Mouse (Mus musculus) thymus, postnatal 36 days (tissue): ENCODE measurements around the gene Npl.
A peak's percentile ranks its signal among the peaks of the same experiment; 100 is the strongest.

Experiments
- DNase-seq, 2 experiments: peaks; one replicate each; pipeline ENCODE4 v3.0.0; 2022; ENCODE audit warnings: mixed read lengths in 2 of 2

The Npl gene

DNA sequence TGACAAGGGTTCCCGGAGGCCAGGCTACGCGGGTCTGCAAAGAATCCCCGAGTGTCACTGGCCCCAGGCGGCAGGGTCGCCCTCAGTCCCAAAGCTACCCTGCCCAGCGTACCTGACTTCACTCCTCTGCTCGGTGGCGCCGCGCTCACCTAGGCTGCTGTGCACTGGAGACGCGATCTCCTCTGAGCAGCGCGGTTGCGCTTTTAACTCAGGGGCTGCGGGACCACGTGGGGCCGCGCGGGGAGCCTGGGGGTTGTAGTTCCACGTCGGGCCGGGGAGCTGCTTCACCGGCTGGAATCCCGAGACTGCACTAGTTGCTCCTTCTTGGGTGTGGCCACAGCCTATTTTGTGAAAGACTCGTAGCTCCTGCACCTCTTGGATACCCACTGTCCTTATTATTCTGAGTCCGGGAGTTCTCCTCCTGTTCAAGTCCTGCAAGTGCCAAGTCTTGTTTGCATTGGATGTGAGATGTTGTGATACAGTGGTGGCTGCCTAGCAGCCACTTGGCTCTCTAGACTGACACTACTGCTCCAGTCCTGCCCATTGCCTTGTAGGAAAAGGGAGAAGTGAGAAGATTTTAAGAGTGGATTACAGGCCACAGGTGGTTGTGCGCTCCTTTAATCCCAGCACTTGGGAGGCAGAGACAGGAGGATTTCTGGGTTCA lies at the start of gene Npl:
Gene Npl, minus strand, starts transcription at position 510 of the 664 bp plus-strand sequence.
- peak; percentile 71 to 79 for DNase-seq

DNA sequence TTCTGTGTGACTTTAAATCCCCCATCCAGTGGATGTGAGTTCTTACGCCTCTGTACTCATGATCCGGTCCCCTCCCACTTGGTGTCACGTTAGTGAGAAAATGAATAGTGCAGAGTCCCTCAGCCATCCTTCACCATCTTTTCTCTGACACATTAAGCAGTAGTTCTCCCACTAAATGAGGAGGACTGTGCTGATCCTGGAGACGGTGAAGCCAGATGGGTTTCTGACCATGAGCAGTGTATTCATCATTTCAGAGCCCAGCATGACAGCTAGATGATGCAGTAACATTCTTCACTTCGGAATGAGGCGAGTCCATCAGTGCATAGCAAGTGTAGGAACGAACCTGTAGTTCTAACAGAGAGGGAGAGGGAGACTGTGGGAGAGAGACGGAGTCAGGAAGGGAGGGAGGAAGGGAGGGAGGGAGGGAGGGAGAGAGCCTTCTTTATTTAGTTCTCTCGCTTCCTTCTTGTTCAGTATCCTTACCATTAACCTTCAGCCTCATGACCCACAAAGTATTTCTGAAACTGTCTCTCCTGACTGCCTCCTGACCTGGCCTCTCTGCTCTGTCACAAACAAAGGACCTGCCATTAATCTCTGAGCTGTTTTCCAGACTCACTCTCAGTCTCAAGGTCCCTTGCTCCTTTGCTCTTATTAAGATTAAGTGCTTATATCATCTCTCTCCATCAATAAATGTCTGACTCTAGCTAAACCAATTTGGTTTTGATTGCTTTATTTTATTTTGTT lies 49.6 kb upstream of the Npl start:
- no peak for DNase-seq

GRCm38 (mm10) chr1:153598773-153599172 lies 48.9 kb upstream of the Npl start:
- DNase-seq, result no peak

DNA sequence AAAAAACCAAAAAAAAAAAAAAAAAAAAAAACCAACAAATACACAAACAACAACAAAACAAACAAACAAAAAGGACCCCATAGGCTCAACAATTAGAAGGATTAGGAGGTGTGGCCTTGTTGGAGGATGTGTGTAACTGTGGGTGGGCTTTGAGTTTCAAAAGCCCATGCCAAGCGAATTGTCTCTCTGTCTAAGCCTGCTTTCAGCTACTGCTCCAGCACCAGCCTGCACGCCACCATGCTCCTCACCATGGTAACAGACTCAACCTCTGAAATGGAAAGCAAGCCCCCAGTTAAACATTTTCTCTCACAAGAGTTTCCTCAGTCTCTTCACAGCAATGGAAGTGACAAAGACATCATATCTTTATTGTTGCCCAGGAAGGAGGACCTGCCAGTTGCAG lies 43.8 kb upstream of the Npl start:
- no peak for DNase-seq

DNA sequence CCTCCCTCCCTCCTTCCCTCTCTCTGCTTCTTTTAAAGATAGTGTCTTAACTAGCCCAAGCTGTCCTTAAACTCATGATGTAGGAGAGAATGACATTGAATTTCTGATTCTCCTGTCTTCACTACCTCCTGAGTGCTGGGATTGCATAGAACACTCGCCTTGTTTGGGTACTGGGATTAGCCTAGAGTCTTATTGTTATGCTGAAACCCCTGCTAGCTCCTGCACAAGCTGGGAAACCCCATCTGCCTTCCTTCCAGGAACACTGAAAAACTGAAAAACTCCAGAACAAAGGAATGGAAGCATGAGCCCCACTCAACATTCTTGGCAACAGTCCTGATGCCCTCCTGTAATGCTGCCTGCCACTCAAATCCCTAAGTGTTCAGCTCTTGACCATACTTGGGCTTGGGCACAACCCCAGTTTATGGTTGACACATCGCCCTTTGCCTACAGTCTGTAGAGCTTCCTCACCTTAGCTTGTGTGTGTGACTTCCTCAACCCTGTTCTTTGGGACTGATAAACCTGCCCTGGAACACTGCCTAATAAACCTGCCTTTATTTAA lies 40.4 kb upstream of the Npl start:
- no peak for DNase-seq

DNA sequence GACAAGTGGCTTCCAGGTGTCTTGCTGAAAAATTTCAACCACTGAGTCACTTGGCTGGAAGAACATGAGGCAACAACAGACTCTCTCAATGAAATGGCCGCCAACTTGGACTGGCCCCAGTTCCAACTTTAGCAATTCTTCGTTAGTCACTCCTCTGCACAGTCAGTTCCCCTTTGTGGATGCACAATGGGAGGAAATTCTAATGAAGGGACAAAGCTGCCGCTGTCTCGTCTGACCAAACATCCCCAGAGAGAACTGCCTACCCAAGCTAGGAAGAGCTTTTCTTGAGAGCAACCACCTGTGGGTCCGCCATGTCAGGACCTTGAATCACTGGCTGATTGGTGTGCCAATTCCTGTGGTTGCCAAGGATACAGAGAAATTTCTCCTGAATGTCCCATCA lies 38.1 kb upstream of the Npl start:
- DNase-seq, result no peak

DNA sequence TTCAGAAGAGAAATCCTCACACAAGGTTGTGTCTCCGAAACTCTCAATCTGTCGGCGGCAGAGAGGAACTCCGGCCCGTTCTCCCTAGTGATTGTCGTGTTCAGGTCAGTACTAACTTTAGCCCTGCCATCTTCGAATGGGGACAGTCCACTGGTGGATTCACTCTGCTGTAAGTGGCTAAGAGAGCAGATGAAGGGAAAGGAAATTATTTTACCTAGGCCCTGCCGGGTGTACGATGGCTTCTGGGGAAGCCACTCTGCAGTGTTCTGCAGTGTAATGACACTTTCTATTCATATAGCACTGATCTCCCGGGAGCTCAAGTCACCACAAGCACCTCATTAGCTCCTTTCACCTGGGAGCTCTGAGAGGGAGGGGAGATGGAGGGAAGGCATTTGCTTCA lies 37.0 kb upstream of the Npl start:
- no peak for DNase-seq

DNA sequence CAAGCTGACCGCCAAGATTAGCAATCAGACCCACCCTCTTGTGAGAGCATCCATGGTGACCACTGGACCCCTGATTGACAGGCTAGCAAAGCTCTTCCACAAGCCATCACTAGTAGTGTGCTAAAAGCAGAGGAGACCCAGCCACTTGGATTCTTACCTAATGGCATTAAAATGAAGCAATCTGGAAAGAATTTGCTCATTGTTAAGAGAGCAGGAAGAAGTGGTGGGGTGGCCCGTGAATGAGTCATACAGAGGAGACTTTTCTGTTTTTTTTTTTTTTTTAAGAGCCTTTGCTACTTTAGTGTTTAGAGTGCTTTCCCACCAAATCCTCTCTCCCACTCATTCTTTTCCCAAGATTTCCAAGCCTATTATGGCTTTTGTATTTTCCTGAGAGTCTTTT lies 35.9 kb upstream of the Npl start:
- DNase-seq, result no peak

- no peak for DNase-seq
Observed at GRCm38 (mm10) chr1:153583189-153583588, 33.3 kb upstream of the Npl start.

GRCm38 (mm10) chr1:153574730-153575129 lies 24.9 kb upstream of the Npl start:
- no peak for DNase-seq

- DNase-seq, result no peak
Observed at GRCm38 (mm10) chr1:153572271-153573043, 22.6 kb upstream of the Npl start.

- DNase-seq, result no peak
Observed at GRCm38 (mm10) chr1:153565701-153566100, 15.9 kb upstream of the Npl start.

GRCm38 (mm10) chr1:153564701-153565100 lies 14.9 kb upstream of the Npl start:
- DNase-seq, result no peak

DNA sequence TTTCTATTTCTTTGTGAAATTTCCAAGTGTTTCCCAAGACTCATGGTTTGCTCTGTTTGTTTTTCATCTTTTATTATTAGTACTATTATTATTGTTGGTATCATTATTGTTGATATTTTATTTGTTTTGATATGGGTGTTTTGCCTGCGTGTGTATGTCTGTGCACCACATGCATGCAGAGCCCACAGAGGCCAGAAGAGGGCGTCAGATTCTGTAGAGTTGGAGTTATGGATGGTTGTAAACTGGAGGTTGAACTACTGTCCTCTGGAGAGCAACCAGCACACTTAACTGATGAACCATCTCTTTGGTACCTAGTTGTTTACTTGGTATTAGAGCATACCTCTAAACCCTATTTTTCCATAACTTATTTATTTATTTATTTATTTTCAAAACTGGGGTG lies 13.8 kb upstream of the Npl start:
- no peak for DNase-seq

DNA sequence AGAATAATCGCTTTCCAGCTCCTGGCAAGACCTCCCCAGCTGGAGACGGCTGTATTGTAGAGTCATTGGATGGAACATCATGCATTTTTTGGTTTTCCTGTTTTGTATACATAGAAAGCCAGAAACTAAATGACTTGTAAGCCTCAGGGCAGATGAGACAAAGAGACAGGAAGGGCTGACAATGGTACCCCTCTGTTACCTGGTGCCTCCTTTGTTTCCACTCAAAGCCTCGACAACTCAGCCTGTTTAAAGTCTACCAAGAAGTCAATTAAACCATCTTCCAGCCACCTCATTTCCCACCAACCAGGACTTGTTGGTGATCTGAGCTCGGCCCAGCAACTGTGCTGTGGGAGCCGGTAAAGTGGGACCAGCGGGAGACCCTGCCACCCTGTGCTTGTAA lies 11.0 kb upstream of the Npl start:
- no peak for DNase-seq

DNA sequence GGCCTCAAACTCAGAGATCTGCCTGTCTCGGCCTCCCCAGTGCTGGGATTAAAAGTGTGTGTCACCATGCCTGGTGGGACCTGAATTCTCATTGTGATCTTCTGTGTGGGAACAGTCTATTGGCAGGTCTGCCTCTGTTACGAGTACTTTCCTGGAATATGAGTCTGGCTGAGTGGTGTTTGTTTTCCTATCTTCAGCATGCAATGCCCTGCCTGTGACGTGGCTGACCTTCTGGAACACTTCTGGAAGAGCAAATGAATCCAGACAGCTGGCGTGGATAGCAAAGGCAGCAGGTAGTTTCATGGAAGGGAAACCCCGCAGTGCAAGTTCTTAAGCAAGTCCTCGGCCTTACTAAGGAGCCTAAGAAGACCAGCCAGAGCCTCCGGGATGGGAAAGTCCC lies 9.9 kb upstream of the Npl start:
- no peak for DNase-seq

- DNase-seq, result peak; percentile 68 to 72
Observed at GRCm38 (mm10) chr1:153559126-153559647, 9.3 kb upstream of the Npl start.

DNA sequence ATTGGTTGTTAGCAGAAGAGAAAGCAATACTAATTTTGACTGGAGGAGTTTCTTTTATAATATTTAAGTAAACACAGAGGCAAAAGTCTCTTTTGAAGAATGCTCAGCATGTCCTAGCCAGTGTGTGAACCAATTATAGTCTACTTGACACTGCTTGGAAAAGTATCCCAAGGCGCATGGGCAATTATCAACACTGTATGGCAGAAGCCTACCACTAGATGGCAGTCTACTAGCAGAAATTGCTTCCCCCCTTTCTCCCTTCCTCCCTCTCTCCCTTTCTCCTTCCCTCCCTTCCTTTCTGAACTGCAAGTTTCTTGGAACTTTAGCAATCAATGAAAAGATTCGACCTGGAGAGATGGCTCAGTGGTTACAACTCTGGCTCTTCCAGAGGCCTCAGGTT lies 7.1 kb upstream of the Npl start:
- no peak for DNase-seq

- DNase-seq, result no peak
Observed at GRCm38 (mm10) chr1:153556202-153556601, 6.4 kb upstream of the Npl start.

- DNase-seq, result peak; percentile 58 to 69
Observed at GRCm38 (mm10) chr1:153550814-153551213, 969 bp upstream of the Npl start.

DNA sequence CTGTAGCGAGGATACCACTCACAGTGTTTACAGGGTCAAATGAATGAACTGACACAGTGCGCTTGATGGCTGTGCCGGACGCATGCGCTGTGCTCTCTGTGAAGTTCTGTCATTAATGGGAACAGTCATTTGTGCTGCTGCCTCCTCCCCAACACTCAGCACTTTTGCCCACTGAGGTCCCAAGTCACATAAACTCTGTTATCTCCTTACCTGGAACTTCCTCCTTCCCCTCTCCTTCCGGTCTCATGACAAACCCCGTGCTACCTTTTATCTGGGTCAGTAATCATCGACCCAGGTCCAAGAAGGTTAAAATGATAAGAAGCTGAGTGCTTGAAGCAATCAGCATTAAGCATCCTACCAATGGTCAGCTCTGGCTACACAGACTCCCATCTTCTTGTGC lies 2.3 kb downstream of the Npl start:
- DNase-seq, result no peak

- no peak for DNase-seq
Observed at GRCm38 (mm10) chr1:153545196-153545595, 4.6 kb downstream of the Npl start.

DNA sequence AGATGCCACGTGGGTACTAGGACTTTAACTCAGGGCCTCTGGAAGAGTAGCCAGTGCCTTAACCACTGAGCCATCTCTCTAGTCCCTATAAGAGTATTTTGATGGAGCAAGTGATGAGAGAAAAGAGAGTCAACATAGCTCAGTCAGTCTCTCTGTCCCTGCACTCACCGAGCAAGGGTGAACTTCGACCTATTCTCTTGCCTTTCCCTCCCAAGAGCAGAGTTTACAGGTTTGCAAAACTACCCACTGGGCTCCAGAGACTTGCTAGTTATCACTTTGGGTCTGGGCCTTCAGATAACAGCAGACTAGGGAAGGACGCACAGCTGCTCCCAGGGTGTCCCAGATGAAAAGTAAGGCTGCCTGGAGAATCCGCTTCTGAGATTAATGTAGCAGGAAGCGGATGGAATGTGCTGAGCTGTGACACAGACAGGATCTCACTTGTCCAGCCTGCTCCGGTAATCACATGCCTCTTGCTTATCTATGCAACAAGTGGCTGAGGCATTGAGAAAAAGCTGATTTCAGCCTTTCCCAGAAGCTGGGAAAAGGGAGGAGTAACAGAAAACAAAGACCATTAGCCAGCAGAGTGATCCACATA lies 7.0 kb downstream of the Npl start:
- no peak for DNase-seq
